Mouse (Mus musculus): Measurements from ENCODE around the gene Tulp4. TPM values are rescaled to one million over a fixed set of nuclear protein-coding genes. Genes with fewer than 3 reads are reported as not detected.
"Not testable (repeated sequence)": the region's sequence is repeated elsewhere in the genome, so short reads cannot be mapped to it uniquely, and the experiment has no call there.

Gene Tulp4
- total RNA-seq, 2 experiments from 2014 or later = 150 to 174 TPM

- DNase-seq (ENCODE audit: low spot score in 2 of 2) = no peak
These were observed 80.4 kb downstream of the Tulp4 start for GRCm38 (mm10) chr17:6186651-6187050.

DNA sequence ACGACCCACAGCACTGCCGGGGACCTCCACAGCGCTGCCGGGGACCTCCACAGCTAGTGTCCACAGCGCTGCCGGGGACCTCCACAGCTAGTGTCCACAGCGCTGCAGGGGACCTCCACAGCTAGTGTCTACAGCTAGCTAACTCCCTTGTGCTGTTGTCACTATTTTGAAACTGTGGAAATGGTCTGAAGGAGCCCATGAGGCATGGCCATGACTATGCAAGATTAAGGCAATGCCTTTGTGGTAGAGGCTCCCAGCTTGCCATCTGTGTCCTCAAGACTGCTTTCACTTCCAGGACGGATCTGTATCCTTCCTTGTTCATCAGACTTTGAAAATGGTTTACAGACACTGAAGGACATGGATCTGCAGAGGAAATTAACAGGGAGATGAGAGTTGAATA, 80.9 kb downstream of the Tulp4 start:
- no peak for DNase-seq (ENCODE audit: low spot score in 2 of 2)

- no peak for DNase-seq (ENCODE audit: low spot score in 2 of 2)
These were observed 83.0 kb downstream of the Tulp4 start for GRCm38 (mm10) chr17:6189207-6189606.

DNA sequence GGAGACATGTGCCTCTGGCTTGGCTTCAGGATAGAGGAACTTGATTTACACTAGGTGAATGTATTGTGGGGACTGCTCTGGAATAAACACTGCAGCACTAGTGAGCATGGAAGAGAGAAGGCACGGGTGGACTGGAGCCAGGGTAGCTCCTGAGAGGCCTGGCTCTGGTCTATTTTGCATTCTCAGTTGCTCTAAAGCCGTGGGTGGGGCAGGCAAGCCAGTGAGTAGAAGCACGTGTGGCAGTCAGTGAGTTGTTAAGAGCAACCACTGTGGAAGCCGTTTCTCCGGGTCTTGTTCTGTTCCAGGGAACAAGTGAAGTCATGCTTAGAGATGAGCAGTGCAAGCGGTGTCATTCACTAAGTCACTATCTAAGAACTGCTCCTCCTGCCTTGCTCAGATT, 86.0 kb downstream of the Tulp4 start:
- DNase-seq (ENCODE audit: low spot score in 2 of 2) = no peak

GRCm38 (mm10) chr17:6195390-6195789, 89.2 kb downstream of the Tulp4 start:
- DNase-seq (ENCODE audit: low spot score in 2 of 2) = no peak

DNA sequence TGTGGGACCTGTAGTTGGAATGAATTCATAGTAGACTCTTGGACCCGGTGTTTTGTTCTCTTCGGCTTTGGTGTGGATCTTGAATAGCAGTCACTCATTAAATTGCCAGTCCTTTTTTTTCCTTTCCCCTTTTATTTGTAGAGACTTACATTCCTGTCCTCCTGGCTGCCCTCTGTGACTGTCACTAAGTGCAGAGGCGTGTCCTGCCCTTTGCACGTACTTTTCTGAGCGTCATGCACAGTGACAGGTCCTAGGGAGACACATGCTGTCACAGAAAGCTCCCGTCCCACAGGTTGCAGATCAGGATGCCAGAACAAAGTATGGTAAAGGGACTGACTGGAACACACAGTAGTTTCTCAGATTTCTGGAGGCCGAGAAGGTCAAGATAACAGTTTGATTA, 91.3 kb downstream of the Tulp4 start:
- no peak for DNase-seq (ENCODE audit: low spot score in 2 of 2)

DNA sequence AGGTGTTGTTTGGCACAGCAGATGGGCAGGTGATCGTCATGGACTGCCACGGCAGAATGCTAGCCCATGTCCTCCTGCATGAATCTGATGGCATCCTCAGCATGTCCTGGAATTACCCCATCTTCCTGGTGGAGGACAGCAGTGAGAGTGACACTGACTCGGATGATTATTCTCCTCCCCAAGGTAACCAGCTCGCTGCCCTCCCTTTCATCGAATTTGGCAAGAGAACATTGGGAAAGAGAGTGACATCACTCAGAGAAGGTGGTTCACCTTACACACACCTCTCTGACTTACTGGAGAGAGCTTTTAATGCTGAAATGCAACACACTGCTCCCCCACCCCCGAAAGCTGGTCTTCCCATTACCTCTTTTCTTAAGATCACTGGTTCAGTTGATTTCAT, 92.4 kb downstream of the Tulp4 start:
- DNase-seq (ENCODE audit: low spot score in 2 of 2) = no peak

DNA sequence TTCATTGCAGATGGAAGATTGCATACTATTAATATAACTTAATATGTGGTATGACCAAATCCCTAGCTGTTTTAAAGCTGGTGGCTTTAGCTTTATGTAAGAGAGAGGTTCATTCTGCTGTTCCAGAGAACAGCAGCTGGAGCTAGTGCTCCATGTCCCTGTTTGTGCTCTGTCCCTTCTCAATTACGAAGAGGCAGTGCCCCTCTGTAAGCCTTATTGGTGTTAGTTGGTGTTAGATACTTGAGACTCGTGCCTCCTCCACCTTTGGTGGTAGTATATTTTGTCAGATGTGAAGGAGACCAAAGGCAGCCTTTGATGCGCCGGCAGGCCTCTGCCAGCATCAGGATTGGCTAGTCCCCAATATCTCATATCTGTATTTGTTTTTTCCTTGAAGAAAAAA, 92.9 kb downstream of the Tulp4 start:
- no peak for DNase-seq (ENCODE audit: low spot score in 2 of 2)

- DNase-seq (ENCODE audit: low spot score in 2 of 2) = no peak
These were observed 95.4 kb downstream of the Tulp4 start for GRCm38 (mm10) chr17:6201522-6202250.

DNA sequence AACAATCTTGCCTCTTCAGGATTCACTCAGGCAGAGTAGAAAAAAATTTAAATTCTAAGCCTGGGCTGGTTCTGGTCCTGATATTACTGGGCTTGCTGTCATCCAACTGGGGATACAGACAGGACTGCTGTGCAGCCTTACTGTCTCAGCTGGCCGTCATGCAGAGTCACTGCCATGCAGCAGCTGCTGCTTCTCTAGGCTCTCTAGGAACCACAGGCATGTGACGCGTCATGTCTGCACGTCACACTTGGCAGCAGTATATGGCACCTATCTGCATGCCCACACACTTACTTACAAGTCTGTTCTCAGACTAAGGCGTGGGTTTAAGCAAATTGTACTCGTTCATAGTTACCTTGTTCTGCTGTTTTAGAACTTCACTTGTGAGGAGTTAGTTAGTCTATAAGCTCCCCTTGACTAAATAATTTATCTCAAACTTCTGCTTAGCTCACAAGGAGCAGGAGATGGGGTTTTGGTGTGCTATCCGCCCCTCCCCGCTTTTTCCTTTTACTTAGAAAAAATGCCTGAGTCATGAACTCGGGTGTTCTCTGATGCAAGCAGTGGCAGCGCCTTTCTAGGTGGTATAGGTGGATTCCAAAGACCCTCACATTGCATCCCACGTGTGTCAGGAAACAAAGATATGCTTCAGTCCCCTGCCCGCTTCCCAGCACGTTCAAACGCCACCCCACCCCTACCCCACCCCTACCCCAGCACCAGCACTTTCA, 96.3 kb downstream of the Tulp4 start:
- DNase-seq (ENCODE audit: low spot score in 2 of 2) = no peak

GRCm38 (mm10) chr17:6203126-6203525, 96.9 kb downstream of the Tulp4 start:
- no peak for DNase-seq (ENCODE audit: low spot score in 2 of 2)

- no peak for DNase-seq (ENCODE audit: low spot score in 2 of 2)
These were observed 97.6 kb downstream of the Tulp4 start for GRCm38 (mm10) chr17:6203795-6204194.

GRCm38 (mm10) chr17:6211721-6212120, 105.5 kb downstream of the Tulp4 start:
- DNase-seq (ENCODE audit: low spot score in 2 of 2) = no peak

- DNase-seq (ENCODE audit: low spot score in 2 of 2) = no peak
These were observed 109.4 kb downstream of the Tulp4 start for GRCm38 (mm10) chr17:6215640-6216039.

- DNase-seq (ENCODE audit: low spot score in 2 of 2) = no peak
These were observed 110.3 kb downstream of the Tulp4 start for GRCm38 (mm10) chr17:6216514-6216913.

DNA sequence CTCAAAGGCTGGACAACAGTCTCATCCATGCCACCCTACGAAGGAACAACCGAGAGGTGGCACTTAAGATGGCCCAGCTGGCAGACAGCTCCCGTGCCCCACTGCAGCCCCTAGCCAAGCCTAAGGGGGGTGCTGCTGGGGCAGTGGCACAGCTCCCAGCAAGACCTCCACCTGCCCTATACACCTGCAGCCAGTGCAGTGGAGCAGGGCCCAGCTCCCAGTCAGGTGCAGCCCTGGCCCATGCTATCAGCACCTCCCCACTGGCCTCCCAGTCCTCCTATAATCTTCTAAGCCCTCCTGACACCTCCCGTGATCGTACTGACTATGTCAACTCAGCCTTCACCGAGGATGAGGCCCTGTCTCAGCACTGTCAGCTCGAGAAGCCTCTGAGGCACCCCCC, 126.4 kb downstream of the Tulp4 start:
- not testable (repeated sequence) for DNase-seq (ENCODE audit: low spot score in 2 of 2)

GRCm38 (mm10) chr17:6251298-6251697, 145.1 kb downstream of the Tulp4 start:
- not testable (repeated sequence) for DNase-seq (ENCODE audit: low spot score in 2 of 2)

- DNase-seq (ENCODE audit: low spot score in 2 of 2) = not testable (repeated sequence)
These were observed 150.3 kb downstream of the Tulp4 start, which contains the start of gene Tmem181a for GRCm38 (mm10) chr17:6256400-6257069. Tmem181a (plus strand) TSS chr17:6256860.

- not testable (repeated sequence) for DNase-seq (ENCODE audit: low spot score in 2 of 2)
These were observed 150.8 kb downstream of the Tulp4 start for GRCm38 (mm10) chr17:6257070-6257456.

GRCm38 (mm10) chr17:6269876-6270831, 163.9 kb downstream of the Tulp4 start:
- peak in 1 of 2 experiments; percentile 11 for DNase-seq (ENCODE audit: low spot score in 2 of 2)

GRCm38 (mm10) chr17:6270840-6271239, 164.6 kb downstream of the Tulp4 start:
- not testable (repeated sequence) for DNase-seq (ENCODE audit: low spot score in 2 of 2)
